Comparison of ENCODE assay signal across 8 mouse cellular contexts in genomic region chr5:130143977-130144333, GRCm38 (mm10). TPM values are rescaled to one million over a fixed set of nuclear protein-coding genes. Genes with fewer than 3 reads are reported as not detected.
A peak's percentile ranks its signal among the peaks of the same experiment; 100 is the strongest.
DNase-seq lines count a peak whose midpoint lies in the region; ATAC-seq and TF ChIP-seq lines count a peak whose summit lies in the region.

No protein-coding gene starts in this region.

- H3K9ac ChIP-seq in forebrain, postnatal 0 days, result peak overlapping the region; percentile 74
- peak overlapping the region; percentile 33; the same call in 1 of the 2 replicates for H3K9ac ChIP-seq in hindbrain, embryonic 11.5 days (ENCODE audit: low read depth, low read length)

- H3K27me3 ChIP-seq in G1E (ENCODE audit: insufficient read depth, low read length), result peaks cover 10% of the 10 kb centered on the region
- H3K27me3 ChIP-seq in forebrain, postnatal 0 days (ENCODE audit: insufficient read depth, low read length), result no peaks in the 10 kb centered on the region
- H3K27me3 ChIP-seq in hindbrain, embryonic 11.5 days (ENCODE audit: control insufficient read depth, insufficient read depth, low read length), result no peaks in the 10 kb centered on the region

- H3K4me1 ChIP-seq in G1E (ENCODE audit: insufficient read depth, low read depth, low read length), result peaks cover 34% of the 10 kb centered on the region
- peaks cover 16% of the 10 kb centered on the region; the same call in 1 of the 2 replicates for H3K4me1 ChIP-seq in forebrain, postnatal 0 days (ENCODE audit: insufficient read depth)
- H3K4me1 ChIP-seq in hindbrain, embryonic 11.5 days (replicated peaks; ENCODE audit: control insufficient read depth, insufficient read depth, low read length), result no peaks in the 10 kb centered on the region; the same call in 1 of the 2 replicates

- DNase-seq in G1E (ENCODE audit: low spot score), result peak; percentile 47
- peak; percentile 72 to 77 for DNase-seq in cerebellum, adult 18-20 months
- DNase-seq in forebrain, postnatal 0 days, result peak; percentile 82
- DNase-seq in hindbrain, embryonic 11.5 days (ENCODE audit: low spot score), result peak; percentile 78
- peak; percentile 46 to 61 for DNase-seq in left cerebral cortex, adult 18-20 months (ENCODE audit: low spot score in 2 of 2)
- DNase-seq in lung, postnatal 25 days (ENCODE audit: low spot score), result peak; percentile 58
- peak; percentile 89 for DNase-seq in retina, postnatal 1 day
- peak; percentile 80 for DNase-seq in urinary bladder, postnatal 4 days (ENCODE audit: low spot score in 2 of 2)

- peak overlapping the region; percentile 90 for H3K4me3 ChIP-seq in G1E (ENCODE audit: low read depth, low read length)
- H3K4me3 ChIP-seq in forebrain, postnatal 0 days (ENCODE audit: low read depth, low read length), result peak overlapping the region; percentile 93
- H3K4me3 ChIP-seq in hindbrain, embryonic 11.5 days (ENCODE audit: low read depth, low read length), result peak overlapping the region; percentile 56

- ATAC-seq in G1E (ENCODE audit: extremely low read depth, insufficient number of reproducible peaks, low FRiP score, poor library complexity, severe bottlenecking), result no peak
- ATAC-seq in forebrain, postnatal 0 days, result peak; percentile 56
- ATAC-seq in hindbrain, embryonic 11.5 days (ENCODE audit: low FRiP score), result peak; percentile 66

- H3K4me2 ChIP-seq in forebrain, postnatal 0 days (ENCODE audit: low read depth), result peak overlapping the region; percentile 91
- peak overlapping the region; percentile 93 for H3K4me2 ChIP-seq in hindbrain, embryonic 11.5 days (replicated peaks; ENCODE audit: low read depth, low read length)

- H3K27ac ChIP-seq in forebrain, postnatal 0 days (ENCODE audit: low read depth, low read length), result peak overlapping the region; percentile 81
- peak overlapping the region; percentile 73 for H3K27ac ChIP-seq in hindbrain, embryonic 11.5 days (ENCODE audit: low read depth, low read length)

- H3K36me3 ChIP-seq in G1E (replicated peaks), result peaks cover 20% of the 10 kb centered on the region
- H3K36me3 ChIP-seq in forebrain, postnatal 0 days (ENCODE audit: insufficient read depth), result peaks cover 11% of the 10 kb centered on the region; the same call in 1 of the 2 replicates
- H3K36me3 ChIP-seq in hindbrain, embryonic 11.5 days (ENCODE audit: control insufficient read depth, insufficient read depth, low read length), result no peaks in the 10 kb centered on the region

- no peak for TF ChIP-seq CTCF in G1E (IDR thresholded peaks at IDR 0.05; ENCODE audit: low read depth, low read length)
- TF ChIP-seq CTCF in forebrain, postnatal 0 days (IDR thresholded peaks at IDR 0.05; ENCODE audit: low read depth), result no peak; the same call in 1 of the 2 replicates

- no peaks in the 10 kb centered on the region for H3K9me3 ChIP-seq in G1E (replicated peaks)
- no peaks in the 10 kb centered on the region for H3K9me3 ChIP-seq in forebrain, postnatal 0 days (ENCODE audit: low read length)
- H3K9me3 ChIP-seq in hindbrain, embryonic 11.5 days (ENCODE audit: control insufficient read depth, low read length), result no peaks in the 10 kb centered on the region

- 7% methylated on average over 20 of the region's 20 CpGs for WGBS in forebrain, postnatal 0 days
- 3% methylated on average over 20 of the region's 20 CpGs for WGBS in hindbrain, embryonic 11.5 days

RNA-seq across cellular contexts. Expression of gene Kctd7, which starts 0.7 kb away (rescaled TPM):
- total RNA-seq in G1E (2014; fragmentation: Nextera tagmentation) (5.0 and 6.9 TPM in 2 replicates), G1E (2017) (10.2 and 10.3 TPM in 2 replicates)
- 7.8 and 10.3 TPM in 2 replicates for polyA plus RNA-seq in G1E (2012)
- 16.7 and 22.4 TPM in 2 replicates for total RNA-seq in forebrain, postnatal 0 days (2014; rRNA removed)
- 7.4 and 10.7 TPM in 2 replicates for polyA plus RNA-seq in forebrain, postnatal 0 days (2015; fragmentation: Nextera tagmentation; extraction: Ambion mirVana)
- 5.7 and 6.6 TPM in 2 replicates for polyA plus RNA-seq in hindbrain, embryonic 11.5 days (2014; fragmentation: Nextera tagmentation; extraction: Ambion mirVana)
- total RNA-seq in left cerebral cortex, adult 18-20 months (2021), result 10 to 100 TPM; 14.3 to 14.7 TPM

RNA-seq across cellular contexts. Expression of gene Rabgef1, which starts 27.6 kb away (rescaled TPM):
- total RNA-seq in G1E (2014; fragmentation: Nextera tagmentation) (44.0 and 48.2 TPM in 2 replicates), G1E (2017) (52.9 and 80.4 TPM in 2 replicates)
- polyA plus RNA-seq in G1E (2012), result 18.5 and 23.4 TPM in 2 replicates
- total RNA-seq in forebrain, postnatal 0 days (2014; rRNA removed), result 23.0 and 26.8 TPM in 2 replicates
- 23.8 and 32.5 TPM in 2 replicates for polyA plus RNA-seq in forebrain, postnatal 0 days (2015; fragmentation: Nextera tagmentation; extraction: Ambion mirVana)
- 26.2 and 28.6 TPM in 2 replicates for polyA plus RNA-seq in hindbrain, embryonic 11.5 days (2014; fragmentation: Nextera tagmentation; extraction: Ambion mirVana)
- 10 to 100 TPM; 64.5 to 71.3 TPM for total RNA-seq in left cerebral cortex, adult 18-20 months (2021)
